Mouse (Mus musculus): ENCODE results near the gene Arhgap15.
"Not testable (repeated sequence)": the region's sequence is repeated elsewhere in the genome, so short reads cannot be mapped to it uniquely, and the experiment has no call there.

Arhgap15 gene

DNA sequence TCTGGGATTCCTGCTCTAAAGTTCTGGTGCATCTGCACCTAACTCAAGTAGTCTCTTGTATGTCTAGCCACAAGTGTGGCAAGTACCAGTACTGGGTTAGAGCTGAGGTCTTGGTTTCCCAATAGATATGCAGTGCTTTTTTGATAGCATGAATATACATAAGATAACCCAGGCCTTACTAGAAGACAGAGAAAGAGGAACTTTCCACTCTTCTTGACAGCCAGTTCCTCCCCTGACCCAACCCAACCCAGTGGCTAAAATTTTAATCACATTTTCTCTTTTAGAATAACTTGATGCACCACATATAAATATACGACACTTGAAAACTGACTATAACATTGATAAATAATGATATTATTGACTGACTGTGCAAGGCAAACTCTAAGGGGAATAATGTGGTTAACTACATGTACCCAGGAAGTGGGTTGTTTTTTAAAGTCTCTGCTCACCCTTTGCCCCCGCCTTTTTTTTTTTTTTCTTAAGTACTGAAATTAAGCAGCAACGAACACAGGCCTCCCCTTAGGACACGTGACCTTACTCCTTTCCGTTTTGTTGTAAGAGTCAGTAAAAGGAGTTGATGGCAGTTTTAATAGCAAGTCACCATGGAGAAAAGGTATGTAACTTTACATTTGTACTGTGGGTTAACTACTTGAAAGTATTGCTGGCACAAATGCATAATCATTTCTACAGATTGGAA is at the start of gene Arhgap15:
Gene Arhgap15, plus strand, starts transcription at position 538 of the 697 bp plus-strand sequence.
- no peak for DNase-seq (ENCODE audit: low spot score in 2 of 2)

DNA sequence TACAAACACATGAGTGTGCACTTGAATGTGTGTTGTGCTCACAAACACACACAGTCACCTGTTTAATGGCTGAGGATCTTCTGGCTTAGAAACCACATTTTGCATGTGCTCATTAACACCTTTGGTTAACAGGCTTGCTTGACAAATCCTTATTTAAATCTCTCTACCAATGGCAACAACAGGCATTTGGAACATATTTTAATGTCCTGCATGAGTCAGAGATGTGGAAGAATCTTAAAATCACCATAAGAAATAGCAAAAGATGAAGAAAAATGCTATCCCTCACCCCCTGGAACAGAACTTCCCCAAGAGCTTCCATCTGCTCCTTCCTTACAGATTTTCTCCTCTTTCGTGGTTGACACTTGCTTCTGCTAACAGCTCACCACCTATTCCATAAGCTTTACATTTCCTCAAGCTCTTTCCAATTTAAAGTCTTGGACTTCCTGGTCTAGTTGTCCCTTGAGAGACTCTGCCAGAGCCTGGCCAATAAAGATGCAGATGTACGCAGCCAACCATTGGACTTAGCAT is 35.9 kb upstream of the Arhgap15 start:
- no peak for DNase-seq (ENCODE audit: low spot score in 2 of 2)

DNA sequence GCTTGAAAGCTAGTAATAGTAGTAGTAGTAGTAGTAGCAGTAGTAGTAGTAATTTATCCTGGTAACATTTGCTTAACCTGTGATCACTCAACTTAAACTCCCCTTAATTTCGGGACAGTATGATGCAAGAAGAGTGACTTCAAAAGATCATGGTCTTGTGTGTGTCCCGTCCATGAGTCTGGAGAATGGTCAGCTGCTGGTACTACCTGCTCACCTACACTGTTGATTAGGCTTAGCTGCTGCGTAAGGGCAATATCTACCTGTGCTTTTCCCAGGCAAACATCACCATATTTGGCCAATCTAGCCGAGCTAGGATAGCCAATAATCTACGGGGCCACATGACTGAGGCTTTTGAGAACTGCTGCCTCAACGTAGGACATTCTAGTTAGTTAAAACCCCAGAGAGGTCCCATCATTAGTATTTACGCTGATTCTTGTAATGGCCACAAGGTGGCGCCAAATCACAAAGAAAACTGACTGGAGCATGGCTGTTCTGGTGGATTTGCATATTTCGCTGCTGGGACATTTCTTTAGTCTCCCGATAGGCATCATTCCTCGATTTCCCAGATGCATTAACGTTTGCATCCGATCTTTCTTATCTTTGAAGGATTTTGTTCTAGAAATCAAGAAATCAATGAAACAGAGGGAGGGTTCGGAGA is 26.0 kb upstream of the Arhgap15 start:
- DNase-seq (ENCODE audit: low spot score in 2 of 2), result peak; percentile 37 to 76

DNA sequence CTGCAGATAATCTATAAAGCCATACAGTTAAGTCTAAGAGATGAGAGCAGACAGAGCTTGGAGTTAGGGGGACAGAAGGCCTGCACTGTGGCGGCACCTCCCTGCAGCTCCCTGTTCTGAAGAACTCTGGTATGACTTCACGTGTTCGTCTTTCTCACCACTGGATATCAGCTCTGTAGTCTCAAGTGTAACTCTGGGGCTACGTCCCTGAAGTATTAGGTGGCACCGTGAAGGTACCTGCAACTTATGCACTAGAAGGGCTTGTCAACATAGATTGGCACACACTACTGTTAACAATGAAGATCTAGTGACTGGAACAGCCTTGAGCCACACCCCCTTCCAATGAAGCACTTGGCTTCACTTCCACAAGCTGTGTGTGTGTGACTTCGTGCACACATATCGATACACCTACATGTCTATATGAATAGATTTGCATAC is 25.5 kb upstream of the Arhgap15 start:
- DNase-seq (ENCODE audit: low spot score in 2 of 2), result peak in 1 of 2 experiments; percentile 58

DNA sequence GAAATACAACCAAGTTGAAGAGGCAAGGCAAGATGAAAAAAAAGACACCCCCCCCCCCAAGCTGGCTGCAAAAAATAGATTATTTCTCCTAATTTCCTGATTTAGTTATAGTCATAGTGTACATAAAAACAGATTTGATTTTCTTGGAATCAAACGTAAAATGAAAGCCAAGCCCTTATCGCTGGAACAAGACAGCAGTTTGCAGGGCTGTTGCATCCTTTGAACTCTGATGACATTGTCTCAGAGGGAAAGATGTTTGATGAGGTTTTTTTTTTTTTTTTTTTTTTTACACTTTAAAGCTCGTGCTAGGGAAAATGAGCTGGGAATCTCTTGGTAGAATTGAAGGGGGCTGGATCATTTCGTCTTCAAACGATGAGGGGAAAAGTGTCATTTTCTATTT is 21.4 kb upstream of the Arhgap15 start:
- DNase-seq (ENCODE audit: low spot score in 2 of 2), result no peak

DNA sequence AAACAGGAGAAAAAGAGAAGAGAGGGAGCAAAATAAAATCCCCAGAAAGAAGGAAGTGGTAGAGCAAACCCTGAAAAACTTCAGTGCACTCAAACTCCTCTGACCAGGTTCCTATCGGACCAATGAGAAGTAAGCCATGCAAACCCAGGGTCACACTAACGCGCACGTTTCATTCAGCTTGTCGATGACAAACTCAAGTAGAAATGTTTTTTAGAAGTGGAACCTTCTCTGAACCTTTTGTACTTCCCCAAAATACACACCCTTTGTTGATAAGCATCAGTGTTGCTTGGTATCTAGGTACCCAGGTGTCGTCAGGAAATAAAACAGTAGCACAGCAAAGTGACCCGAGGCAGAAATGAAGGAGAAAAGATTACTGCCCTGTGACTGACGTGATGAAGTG is 20.9 kb upstream of the Arhgap15 start:
- DNase-seq (ENCODE audit: low spot score in 2 of 2), result no peak

DNA sequence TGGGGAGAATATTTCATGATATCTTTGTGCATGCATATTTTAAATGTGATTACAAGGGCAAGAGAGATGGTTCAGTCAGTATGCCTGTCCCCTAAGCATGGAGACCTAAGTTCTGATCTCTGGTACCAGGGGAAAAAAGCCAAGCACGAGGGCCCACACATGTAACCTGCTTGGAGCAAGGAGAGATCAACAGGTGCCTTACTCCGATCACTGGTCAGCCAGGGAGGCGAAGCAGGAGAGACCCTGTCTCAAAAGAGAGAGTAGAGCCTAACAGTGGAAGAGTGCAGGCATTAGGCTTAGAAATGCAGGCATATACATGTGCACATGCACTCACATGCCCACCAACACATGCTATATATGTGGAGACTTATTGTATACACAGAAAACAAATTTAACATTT is 19.8 kb upstream of the Arhgap15 start:
- DNase-seq (ENCODE audit: low spot score in 2 of 2), result peak in 1 of 2 experiments; percentile 51

DNA sequence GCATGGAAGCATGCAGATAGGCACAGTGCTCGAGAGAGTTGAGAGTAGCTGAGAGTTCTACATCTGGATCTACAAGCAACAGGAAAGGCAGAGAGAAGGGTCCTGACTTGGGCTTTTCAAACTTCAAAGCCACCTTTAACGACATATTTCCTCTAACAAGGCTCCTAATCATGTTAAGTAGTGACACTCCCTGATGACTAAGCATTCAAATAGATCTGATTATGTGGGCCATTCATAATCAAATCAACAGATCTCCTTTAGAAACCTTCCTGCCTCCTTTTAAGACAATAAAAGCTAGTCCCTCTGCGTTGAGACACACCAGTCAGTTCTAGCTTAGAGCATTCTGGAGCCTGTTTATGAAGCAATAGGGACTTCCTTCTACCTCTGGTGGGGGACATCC is 16.2 kb upstream of the Arhgap15 start:
- DNase-seq (ENCODE audit: low spot score in 2 of 2), result no peak

DNA sequence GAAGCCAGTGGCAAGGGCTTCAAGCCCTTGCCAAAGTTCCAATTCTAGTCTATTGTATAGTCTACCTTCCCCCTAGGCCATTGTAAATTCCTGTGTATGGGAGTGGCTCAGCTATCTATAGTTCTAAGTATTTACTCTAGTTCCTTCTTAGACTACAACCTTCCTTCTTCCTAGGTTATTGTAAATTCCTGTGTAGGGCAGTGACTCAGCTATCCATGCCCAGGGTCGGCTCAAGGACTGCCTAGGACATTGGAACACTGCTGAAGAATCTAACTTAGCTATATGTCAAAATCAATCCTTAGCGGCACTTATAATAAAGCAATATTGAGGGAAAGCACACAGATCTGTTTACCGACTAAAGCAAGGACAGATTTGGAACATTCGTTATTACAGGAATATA is 13.6 kb upstream of the Arhgap15 start:
- not testable (repeated sequence) for DNase-seq (ENCODE audit: low spot score in 2 of 2)

DNA sequence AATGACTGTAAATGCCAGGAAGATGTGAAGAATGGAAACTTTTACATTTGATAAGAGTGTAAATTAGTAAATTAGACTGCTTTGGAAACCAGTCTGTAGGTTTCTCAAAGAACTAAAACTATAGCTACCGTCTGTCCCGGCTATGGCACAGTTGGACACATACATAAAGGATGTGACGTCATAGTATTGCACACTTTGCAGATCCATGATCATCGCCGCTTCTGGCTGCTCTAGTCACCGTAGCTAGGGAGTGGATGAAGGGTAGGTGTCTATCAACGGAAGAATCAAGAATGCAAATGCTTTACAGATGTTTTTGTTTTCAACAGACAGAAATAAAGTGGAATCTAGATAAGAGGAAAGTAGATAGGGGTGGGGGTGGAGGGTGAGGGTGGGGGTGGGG is 11.1 kb upstream of the Arhgap15 start:
- DNase-seq (ENCODE audit: low spot score in 2 of 2), result no peak

DNA sequence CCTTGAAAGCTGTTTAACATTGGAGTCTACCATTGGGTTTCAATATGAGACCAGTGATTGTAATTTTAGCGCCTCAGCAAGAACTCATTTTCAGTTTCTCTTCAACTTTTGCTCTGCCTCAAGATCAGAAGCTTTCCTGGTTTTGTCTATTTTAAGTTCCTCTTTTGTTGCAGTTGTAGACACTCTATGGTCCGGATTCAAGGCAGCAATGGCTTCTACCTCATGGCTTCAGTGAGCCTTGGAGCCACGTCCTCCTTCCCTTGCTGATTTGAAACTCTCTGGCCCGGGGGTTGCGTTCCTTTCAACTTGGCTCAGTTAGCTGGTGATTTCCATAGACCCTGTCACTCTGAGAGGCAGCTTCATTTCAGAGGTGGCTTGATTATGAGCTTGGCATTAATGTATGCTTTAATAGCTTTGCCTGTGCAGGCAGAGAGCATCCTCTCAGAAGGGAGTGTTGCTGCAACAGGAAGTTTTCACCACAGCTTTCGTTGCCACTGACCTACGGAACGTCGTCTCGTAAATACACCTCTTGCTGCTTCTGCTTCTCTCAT is 10.0 kb upstream of the Arhgap15 start:
- peak; percentile 41 to 70 for DNase-seq (ENCODE audit: low spot score in 2 of 2)

DNA sequence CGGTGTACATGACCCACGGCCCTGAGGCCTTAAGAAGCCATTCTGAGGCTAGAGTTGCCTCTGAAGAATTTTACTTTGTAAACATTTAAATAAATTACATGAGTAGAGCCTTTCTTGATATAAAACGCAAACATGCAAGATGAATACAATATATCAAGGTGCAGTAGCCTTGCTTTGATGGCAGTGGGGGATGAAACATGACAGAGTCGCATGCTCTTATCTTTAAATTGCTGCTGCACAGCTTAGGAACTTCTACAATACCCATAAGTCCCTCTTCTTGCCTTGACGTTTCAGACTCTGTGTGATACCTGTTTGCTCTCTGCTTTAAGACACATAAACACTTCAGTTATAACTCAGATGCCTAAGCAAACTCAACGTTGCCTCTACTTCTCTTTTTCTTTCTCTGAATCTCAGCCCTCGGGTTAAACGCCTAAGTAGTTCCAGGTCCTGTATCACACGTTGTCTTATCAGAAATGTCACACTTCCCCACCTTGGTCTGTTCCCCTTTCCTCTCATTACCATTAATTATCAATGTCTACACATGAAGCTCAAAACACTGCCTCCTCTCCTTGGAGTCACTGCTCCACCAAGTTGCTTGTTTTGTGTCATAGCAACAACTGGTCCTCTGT is 9.3 kb upstream of the Arhgap15 start:
- DNase-seq (ENCODE audit: low spot score in 2 of 2), result no peak

DNA sequence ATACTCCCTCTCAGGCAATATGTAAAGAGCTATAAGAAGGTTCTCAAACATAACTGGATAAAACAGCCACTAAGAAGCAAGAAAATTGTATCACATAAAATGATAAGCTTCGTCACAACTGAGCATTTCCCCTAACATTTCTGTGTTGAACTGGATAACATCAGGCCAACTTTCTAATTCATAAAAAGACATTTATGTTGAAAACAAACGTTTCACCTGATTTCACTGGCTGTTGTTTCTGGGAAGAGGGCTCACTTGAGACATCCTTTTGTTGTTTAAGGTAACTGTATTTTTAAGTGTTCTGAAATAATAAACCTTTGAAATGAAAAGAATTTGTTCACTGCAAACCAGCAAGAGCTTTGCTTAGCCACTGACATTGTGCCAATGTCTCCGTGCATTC is 697 bp downstream of the Arhgap15 start:
- no peak for DNase-seq (ENCODE audit: low spot score in 2 of 2)

DNA sequence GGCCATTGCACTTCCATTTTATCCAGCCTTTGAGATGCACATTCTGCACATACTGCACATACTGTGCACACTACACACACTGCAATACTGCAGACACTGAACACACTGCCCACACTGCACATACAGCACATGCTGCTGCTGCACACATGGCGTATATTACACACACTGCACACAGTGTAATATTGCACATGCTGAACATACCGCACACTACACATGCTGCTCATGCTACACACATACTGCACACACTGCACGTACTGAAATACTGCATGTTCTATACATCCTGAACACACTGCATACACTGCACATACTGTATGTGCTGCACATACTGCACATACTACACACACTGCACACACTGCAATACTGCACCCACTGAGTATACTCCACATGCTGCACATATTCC is 7.3 kb downstream of the Arhgap15 start:
- no peak for DNase-seq (ENCODE audit: low spot score in 2 of 2)

DNA sequence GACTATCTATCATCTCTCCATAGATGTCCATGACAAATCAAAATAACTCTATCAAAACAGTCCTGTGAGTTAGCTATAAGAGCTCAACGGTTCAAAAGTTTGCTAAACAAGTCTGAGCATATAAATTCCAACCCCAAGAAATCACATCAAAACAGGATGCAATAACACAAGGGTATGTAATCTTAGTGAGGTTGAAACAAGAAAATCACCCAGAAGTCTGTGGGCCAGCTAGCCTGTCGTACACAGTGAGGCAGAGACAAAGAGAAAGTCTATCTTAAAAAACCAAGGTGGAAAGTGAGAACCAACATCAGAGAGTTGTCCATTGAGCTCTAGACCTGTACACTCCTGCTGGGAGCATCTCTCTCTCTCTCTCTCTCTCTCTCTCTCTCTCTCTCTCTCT is 8.0 kb downstream of the Arhgap15 start:
- no peak for DNase-seq (ENCODE audit: low spot score in 2 of 2)

DNA sequence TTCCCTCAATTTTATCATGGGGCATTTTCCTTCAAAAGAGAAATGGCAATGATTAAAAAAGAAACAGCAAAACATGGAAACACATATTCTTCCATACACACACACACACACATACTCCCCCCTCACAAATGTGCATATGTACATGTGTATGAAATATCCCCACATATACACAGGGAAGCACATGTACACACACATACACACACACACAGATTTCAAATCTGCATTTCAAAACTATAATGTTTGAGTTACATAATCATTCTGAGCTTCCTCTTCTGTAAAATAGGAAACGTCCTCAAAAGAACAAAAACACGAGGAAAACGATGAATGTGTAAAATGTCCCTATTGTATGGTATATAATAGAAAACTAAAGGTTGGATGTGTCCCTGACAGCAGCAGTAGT is 13.1 kb downstream of the Arhgap15 start:
- no peak for DNase-seq (ENCODE audit: low spot score in 2 of 2)

DNA sequence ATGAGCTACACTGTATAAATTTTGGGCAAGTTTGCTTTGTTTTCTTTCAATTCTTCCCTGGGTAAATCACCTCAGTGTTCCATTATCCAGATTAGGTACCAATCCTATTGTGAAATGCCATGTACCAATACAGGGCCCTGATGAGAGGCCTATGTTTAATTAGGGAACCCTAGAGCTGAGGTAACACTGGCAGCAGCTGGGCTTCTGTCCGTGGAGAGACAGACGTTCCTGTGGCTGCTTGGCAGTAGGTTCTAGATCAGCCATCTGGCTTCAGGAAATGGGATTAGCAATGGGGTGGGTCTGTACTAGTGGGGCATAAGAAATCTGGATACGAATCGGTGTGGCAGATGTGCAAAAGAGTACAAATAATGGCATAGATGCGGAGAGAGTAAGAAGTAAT is 14.7 kb downstream of the Arhgap15 start:
- DNase-seq (ENCODE audit: low spot score in 2 of 2), result no peak

DNA sequence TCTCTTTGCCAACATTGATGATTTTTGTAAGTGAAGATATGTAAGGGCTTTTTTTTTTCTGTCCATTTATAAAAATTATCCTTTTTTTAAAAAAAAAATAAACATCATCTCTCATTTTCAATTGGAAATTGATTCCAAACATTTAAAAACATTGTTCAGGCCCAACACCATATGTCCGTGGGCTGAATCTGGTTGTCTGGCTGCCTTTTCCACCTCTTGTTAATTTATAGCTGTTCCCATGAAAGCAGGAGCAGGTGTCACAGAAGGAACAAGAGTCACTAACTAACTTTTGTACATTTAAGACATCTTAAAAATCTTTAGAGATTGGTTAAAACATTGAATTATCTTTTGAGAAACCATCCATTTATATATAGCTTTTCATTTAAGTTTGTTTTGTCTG is 15.8 kb downstream of the Arhgap15 start:
- no peak for DNase-seq (ENCODE audit: low spot score in 2 of 2)

DNA sequence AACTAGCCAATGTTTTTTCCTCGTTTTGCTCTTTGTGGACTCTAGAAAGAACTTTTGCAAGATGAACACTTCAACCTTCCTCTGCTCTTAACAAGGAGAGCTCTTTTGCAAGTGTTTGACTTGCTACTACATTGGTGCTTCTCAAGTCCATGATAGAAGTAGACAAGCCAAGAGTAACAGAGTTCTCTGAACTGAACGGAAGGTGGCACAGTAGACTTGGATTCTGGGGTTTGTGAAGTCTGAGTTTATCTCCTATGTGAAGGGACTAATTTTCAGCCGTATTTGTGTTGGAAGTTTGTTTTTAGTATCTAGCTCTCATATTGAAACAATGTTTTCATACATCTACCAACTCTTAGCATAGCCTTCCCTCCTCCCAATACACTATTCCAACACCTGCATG is 17.6 kb downstream of the Arhgap15 start:
- DNase-seq (ENCODE audit: low spot score in 2 of 2), result no peak

DNA sequence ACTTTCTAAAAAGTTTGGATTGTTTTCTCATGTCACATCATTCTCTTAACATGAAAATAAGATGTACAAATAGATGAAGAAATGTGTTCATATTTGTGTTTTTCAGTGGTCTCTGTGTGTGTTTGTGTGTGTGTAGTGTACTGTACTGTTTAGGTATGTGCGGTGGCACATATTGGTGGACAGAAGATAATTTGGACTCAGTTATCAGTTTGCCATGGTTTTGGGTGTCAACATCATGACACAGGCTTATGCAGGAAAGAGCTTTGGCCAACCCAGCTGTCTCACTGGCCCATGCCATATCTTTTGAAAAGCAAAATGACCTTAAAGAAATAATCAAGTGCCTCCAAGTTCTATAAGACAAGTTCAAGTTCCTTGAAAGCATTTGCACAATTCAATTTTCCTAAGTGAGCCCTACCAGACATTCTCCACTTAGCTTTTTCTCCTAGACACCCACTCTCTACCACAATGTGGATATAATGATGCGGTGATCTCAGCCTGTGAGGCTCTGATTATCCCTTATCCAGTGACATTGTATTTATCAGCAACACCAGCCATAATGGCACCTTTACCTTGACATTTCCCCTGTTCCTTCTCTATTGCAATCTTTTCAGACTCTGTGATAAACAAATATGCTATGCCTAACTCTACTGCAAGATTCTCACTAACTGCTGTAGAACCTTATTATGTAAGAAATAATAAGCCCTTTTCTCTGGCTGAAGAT is 21.4 kb downstream of the Arhgap15 start:
- no peak for DNase-seq (ENCODE audit: low spot score in 2 of 2)

DNA sequence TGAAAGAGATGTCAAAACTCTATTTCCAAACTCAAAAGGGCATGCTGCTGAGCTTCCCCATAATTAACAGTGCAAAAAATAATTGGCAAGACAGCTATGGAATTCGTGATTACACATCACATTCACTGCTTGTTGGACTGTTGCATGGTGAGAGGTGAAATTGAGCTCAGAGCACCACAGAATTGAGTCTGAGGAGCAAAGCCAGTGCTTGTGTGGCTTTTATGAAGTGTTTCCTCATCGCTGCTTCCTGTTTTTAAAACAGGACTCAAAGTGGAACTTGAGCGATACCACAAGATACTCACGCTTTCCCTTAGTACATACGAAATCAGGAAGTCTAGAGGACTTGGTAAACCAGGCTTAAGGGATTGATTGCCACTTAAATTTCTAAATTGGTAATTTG is 24.0 kb downstream of the Arhgap15 start:
- no peak for DNase-seq (ENCODE audit: low spot score in 2 of 2)

DNA sequence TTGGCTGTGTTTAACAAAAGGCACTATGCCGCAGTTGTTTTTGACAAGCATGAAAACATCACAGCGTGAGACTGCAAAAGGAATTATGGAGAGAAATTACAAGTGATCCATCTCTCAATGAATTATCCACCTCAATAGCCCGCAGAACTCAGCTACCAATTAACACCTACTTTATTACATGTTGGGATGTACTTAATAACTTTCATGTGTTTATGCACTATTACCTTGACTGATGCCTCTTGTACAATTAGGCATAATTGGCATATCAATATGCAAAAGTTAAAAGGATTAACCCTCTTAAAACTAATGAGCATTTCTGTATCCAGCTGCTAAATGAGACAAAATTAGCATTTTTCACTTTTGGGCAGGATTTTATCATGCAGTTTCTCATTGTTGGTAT is 33.5 kb downstream of the Arhgap15 start:
- DNase-seq (ENCODE audit: low spot score in 2 of 2), result no peak
